Mouse (Mus musculus): ENCODE results near the gene Fbxo34.

DNA sequence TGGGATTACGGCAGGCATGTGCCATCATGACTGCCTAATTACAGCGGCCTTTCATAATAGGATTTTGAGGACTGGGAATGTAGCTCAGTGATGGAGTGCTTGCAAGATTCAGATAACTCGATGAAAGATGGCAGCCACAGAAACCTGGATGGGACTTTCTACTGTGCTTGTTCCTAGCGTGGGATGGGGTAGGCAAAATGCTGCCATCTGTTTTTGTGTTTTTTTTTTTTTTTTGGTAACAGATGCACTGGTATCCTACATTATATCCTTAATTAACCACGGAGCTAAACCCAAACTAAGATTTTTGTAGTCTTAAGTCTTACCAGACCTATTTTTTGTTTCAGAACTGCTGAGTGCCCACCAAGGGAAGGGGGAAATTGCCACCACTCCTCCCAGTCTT, 75.6 kb downstream of the Fbxo34 start:
- no peak for TF ChIP-seq CTCF (IDR thresholded peaks at IDR 0.05; ENCODE audit: borderline replicate concordance, extremely low read depth, insufficient read depth, insufficient read length)
- TF ChIP-seq POLR2A (IDR thresholded peaks at IDR 0.05; ENCODE audit: borderline replicate concordance, extremely low read depth, insufficient read depth, insufficient read length, poor library complexity, severe bottlenecking), result no peak
